Mouse (Mus musculus) lung, embryonic 14.5 days (tissue): ENCODE measurements around the gene Polr1e. TPM values are rescaled to one million over a fixed set of nuclear protein-coding genes. Genes with fewer than 3 reads are reported as not detected.

Experiments used
- ATAC-seq: fragments of 200-750 bp; cut with Nextera tagmentation; 2 replicates; pipeline ENCODE4 v1.8.0; 2017; ENCODE audit warnings: mild to moderate bottlenecking, moderate TSS enrichment, moderate library complexity; ENCODE audit not compliant: insufficient read depth
- DNase-seq: peaks from one replicate; pipeline ENCODE4 v3.0.0-alpha.2; 2015
- H3K27ac ChIP-seq: fragments of 300-500 bp; sonication (generic); 2 replicates; pipeline ENCODE4 v1.5.1; 2014; ENCODE audit warnings: low read depth, mild to moderate bottlenecking, moderate library complexity
- H3K27me3 ChIP-seq: fragments of 300-500 bp; sonication (generic); 2 replicates; pipeline ENCODE4 v1.6.1; 2014; ENCODE audit warnings: low read length, control low read depth; ENCODE audit not compliant: insufficient read depth
- H3K36me3 ChIP-seq: fragments of 300-500 bp; sonication (generic); 2 replicates; pipeline ENCODE4 v1.6.1; 2014; ENCODE audit warnings: control low read depth; ENCODE audit not compliant: insufficient read depth
- H3K4me1 ChIP-seq: fragments of 300-500 bp; sonication (generic); 2 replicates; pipeline ENCODE4 v1.6.1; 2014; ENCODE audit warnings: antibody characterized with exemption, control low read depth; ENCODE audit not compliant: insufficient read depth
- H3K4me2 ChIP-seq: fragments of 300-500 bp; sonication (generic); 2 replicates; pipeline ENCODE4 v1.6.1; 2014; ENCODE audit warnings: mild to moderate bottlenecking
- H3K4me3 ChIP-seq: fragments of 300-500 bp; sonication (generic); 2 replicates; pipeline ENCODE4 v1.5.1; 2014; ENCODE audit warnings: low read depth, low read length
- H3K9ac ChIP-seq: fragments of 300-500 bp; sonication (generic); 2 replicates; pipeline ENCODE4 v1.6.1; 2014
- H3K9me3 ChIP-seq: fragments of 300-500 bp; sonication (generic); 2 replicates; pipeline ENCODE4 v1.6.1; 2016; ENCODE audit warnings: low read depth, low read length, control low read depth
- CTCF ChIP-seq: IDR thresholded peaks from 2 replicates; pipeline ENCODE4 v1.5.1; 2016; ENCODE audit warnings: antibody characterized with exemption, low read depth
- WGBS: fragments of 180-500 bp; shearing (Covaris S2); extraction: QIAGEN DNeasy Blood & Tissue Kit; methylation state at CpG from one replicate; pipeline ENCODE4 v1.1.7; 2014; 5-methylcytosine and 5-hydroxymethylcytosine counted together
- polyA plus RNA-seq: library from polyadenylated mRNA; unstranded; fragments of >200 nt; fragmentation: Nextera tagmentation; extraction: Ambion mirVana; gene quantifications from 2 replicates; pipeline ENCODE4 v1.2.1, GENCODE M21; 2014

The Polr1e gene
- polyA plus RNA-seq, 1 experiment from 2014 or later: 40.1 TPM

GRCm38 (mm10) chr4:45015615-45016014, 2.8 kb upstream of the Polr1e start:
- 10% methylated on average over 3 of the region's 3 CpGs for WGBS
- Histone ChIP-seq H3K4me2 (no peak overlapping the region), H3K36me3 (no peaks in the 10 kb centered on the region), H3K27me3 (no peaks in the 10 kb centered on the region), H3K4me3 (no peak overlapping the region), H3K27ac (no peak overlapping the region), H3K9me3 (no peaks in the 10 kb centered on the region), H3K9ac (no peak overlapping the region; the same call in 1 of the 2 replicates), H3K4me1 (no peaks in the 10 kb centered on the region; the same call in 1 of the 2 replicates)
- DNase-seq (peak; percentile 84), ATAC-seq (no peak)
- TF ChIP-seq CTCF: peak; percentile 74

DNA sequence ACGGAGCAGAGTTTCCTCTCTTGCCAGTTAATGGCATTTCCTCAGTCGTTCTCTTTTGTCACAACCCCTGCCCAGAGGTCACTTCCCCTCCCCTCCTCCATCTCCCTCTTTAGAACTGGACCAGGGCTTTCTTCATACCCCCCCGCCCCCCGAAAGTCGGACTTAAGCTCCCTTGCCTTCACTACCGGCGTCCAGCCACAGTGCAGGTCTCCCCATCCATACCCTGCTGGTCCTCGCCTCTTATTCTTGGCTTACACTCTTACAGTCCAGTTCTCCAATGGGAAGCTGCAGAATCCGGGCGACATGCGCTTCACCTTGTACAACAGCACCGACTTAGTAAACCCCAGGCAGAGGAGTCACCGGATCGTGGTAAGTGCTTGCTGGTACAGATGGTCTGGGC, 626 bp downstream of the Polr1e start:
- peaks cover 9% of the 10 kb centered on the region for H3K36me3 ChIP-seq
- DNase-seq (no peak), ATAC-seq (peak; percentile 50)
- H3K9me3 ChIP-seq: no peaks in the 10 kb centered on the region
- peak overlapping the region; percentile 96 for H3K4me2 ChIP-seq
- no peak for TF ChIP-seq CTCF
- H3K9ac ChIP-seq: peak overlapping the region; percentile 63
- H3K4me3 ChIP-seq: peak overlapping the region; percentile 79
- H3K27me3 ChIP-seq: no peaks in the 10 kb centered on the region
- no peaks in the 10 kb centered on the region; the same call in 1 of the 2 replicates for H3K4me1 ChIP-seq
- H3K27ac ChIP-seq: no peak overlapping the region
- 2% methylated on average over 14 of the region's 14 CpGs for WGBS

GRCm38 (mm10) chr4:45026459-45026858, 8.1 kb downstream of the Polr1e start:
- no peaks in the 10 kb centered on the region for H3K4me1 ChIP-seq
- no peak for ATAC-seq
- 93% methylated on average over 4 of the region's 4 CpGs for WGBS
- no peak overlapping the region for H3K4me2 ChIP-seq
- peaks cover 68% of the 10 kb centered on the region for H3K36me3 ChIP-seq
- no peak for DNase-seq
- no peak for TF ChIP-seq CTCF
- no peak overlapping the region for H3K9ac ChIP-seq
- H3K4me3 ChIP-seq: no peak overlapping the region
- H3K27me3 ChIP-seq: no peaks in the 10 kb centered on the region
- no peak overlapping the region for H3K27ac ChIP-seq
- H3K9me3 ChIP-seq: no peaks in the 10 kb centered on the region

GRCm38 (mm10) chr4:45032586-45032985, 14.2 kb downstream of the Polr1e start:
- Histone ChIP-seq H3K4me3 (no peak overlapping the region), H3K36me3 (peaks cover 78% of the 10 kb centered on the region), H3K9ac (no peak overlapping the region), H3K4me1 (no peaks in the 10 kb centered on the region), H3K9me3 (no peaks in the 10 kb centered on the region), H3K27ac (no peak overlapping the region), H3K4me2 (no peak overlapping the region), H3K27me3 (no peaks in the 10 kb centered on the region)
- no peak for DNase-seq
- ATAC-seq: no peak
- no peak for TF ChIP-seq CTCF
- 82% methylated on average over 9 of the region's 9 CpGs for WGBS

DNA sequence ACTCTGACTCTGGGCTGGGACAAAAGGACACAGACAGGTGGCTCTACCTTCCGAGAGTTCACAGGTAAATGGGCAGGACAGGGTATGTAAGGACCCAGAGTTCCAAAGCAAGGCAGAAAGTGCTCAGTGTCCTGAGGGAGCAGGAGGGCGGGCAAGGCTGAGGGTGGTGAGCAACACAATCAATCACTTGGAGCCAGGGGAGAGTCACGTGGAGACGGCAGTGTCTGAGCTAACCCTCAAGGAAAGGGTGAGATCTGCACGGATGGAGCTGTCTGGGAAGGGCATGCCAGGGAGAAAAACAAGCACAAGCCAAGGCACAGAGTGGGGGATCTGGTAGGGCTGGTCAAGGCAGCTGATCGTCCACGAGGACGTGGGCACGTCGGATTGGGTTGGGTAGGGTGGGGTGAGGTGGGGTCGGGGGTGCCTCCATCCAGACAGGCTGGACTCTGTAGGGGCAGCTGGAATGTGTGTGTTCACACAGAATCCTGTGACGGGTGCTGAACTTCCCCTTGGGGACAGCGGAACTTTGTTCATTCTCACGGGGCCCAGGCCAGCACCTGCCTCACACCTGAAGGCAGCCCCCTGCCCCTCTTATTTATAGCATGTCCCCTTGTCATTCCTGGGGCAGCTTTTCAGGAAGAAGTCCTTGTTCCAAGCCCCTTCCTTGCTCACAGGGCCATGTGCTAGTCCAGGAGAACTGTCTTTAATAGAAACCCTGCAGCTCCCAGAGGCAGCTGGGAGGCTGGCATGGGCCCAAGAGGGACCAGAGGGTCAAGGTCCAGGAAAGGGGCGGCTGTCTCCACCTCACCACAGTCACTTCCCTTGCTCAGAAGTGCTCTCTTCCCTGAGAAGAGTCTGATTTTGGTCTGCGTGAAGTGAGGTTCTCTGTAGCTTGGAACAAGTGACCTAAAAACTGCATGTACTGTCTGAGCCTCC, 16.6 kb downstream of the Polr1e start:
- Histone ChIP-seq H3K9ac (no peak overlapping the region), H3K4me1 (no peaks in the 10 kb centered on the region), H3K4me3 (no peak overlapping the region), H3K27ac (no peak overlapping the region), H3K36me3 (peaks cover 60% of the 10 kb centered on the region; the same call in 1 of the 2 replicates), H3K9me3 (no peaks in the 10 kb centered on the region), H3K4me2 (no peak overlapping the region), H3K27me3 (no peaks in the 10 kb centered on the region)
- 52% methylated on average over 16 of the region's 16 CpGs for WGBS
- DNase-seq (peak; percentile 51), ATAC-seq (no peak; the same call in 1 of the 2 replicates)
- TF ChIP-seq CTCF: no peak

- 90% methylated on average over 10 of the region's 10 CpGs for WGBS
- H3K4me1 ChIP-seq: no peaks in the 10 kb centered on the region
- H3K27me3 ChIP-seq: no peaks in the 10 kb centered on the region
- H3K9ac ChIP-seq: no peak overlapping the region
- H3K36me3 ChIP-seq: peaks cover 61% of the 10 kb centered on the region; the same call in 1 of the 2 replicates
- no peak for ATAC-seq
- H3K4me3 ChIP-seq: no peak overlapping the region
- no peak overlapping the region for H3K4me2 ChIP-seq
- DNase-seq: no peak
- H3K9me3 ChIP-seq: no peaks in the 10 kb centered on the region
- no peak overlapping the region for H3K27ac ChIP-seq
- no peak for TF ChIP-seq CTCF
Observed at GRCm38 (mm10) chr4:45036048-45036447, 17.7 kb downstream of the Polr1e start.

- no peak for ATAC-seq
- Histone ChIP-seq H3K9ac (no peak overlapping the region), H3K27ac (no peak overlapping the region), H3K4me3 (no peak overlapping the region), H3K4me2 (no peak overlapping the region), H3K27me3 (no peaks in the 10 kb centered on the region), H3K9me3 (no peaks in the 10 kb centered on the region), H3K36me3 (peaks cover 60% of the 10 kb centered on the region; the same call in 1 of the 2 replicates), H3K4me1 (no peaks in the 10 kb centered on the region)
- 73% methylated on average over 5 of the region's 5 CpGs for WGBS
- no peak for DNase-seq
- no peak for TF ChIP-seq CTCF
Observed at GRCm38 (mm10) chr4:45036571-45036970, 18.2 kb downstream of the Polr1e start.
